Mouse (Mus musculus) hindbrain, embryonic 16.5 days (tissue): ENCODE measurements around the gene Zmynd15. TPM values are rescaled to one million over a fixed set of nuclear protein-coding genes. Genes with fewer than 3 reads are reported as not detected.

Experiments used
- ATAC-seq: fragments of 200-750 bp; cut with Nextera tagmentation; 2 replicates; pipeline ENCODE4 v1.8.0; 2017; ENCODE audit warnings: moderate TSS enrichment, moderate library complexity
- H3K27ac ChIP-seq: fragments of 300-500 bp; sonication (generic); 2 replicates; pipeline ENCODE4 v1.5.1; 2014; ENCODE audit warnings: low read depth, mild to moderate bottlenecking, control low read depth, low read length, moderate library complexity
- H3K27me3 ChIP-seq: fragments of 300-500 bp; sonication (generic); replicated peaks from 2 replicates; pipeline ENCODE4 v1.6.1; 2014; ENCODE audit warnings: low read length; ENCODE audit not compliant: control insufficient read depth, insufficient read depth
- H3K36me3 ChIP-seq: fragments of 300-500 bp; sonication (generic); 2 replicates; pipeline ENCODE4 v1.6.1; 2014; ENCODE audit warnings: mild to moderate bottlenecking, low read length, moderate library complexity, mixed read lengths; ENCODE audit not compliant: control insufficient read depth, insufficient read depth
- H3K4me1 ChIP-seq: fragments of 300-500 bp; sonication (generic); 2 replicates; pipeline ENCODE4 v1.6.1; 2014; ENCODE audit warnings: low read depth, low read length; ENCODE audit not compliant: control insufficient read depth, insufficient read depth
- H3K4me2 ChIP-seq: fragments of 300-500 bp; sonication (generic); 2 replicates; pipeline ENCODE4 v1.6.1; 2014; ENCODE audit warnings: mild to moderate bottlenecking, low read length, control low read depth, moderate library complexity
- H3K4me3 ChIP-seq: fragments of 300-500 bp; sonication (generic); 2 replicates; pipeline ENCODE4 v1.5.1; 2014; ENCODE audit warnings: mild to moderate bottlenecking, low read length, control low read depth, moderate library complexity
- H3K9ac ChIP-seq: fragments of 300-500 bp; sonication (generic); 2 replicates; pipeline ENCODE4 v1.6.1; 2014; ENCODE audit warnings: low read depth, mild to moderate bottlenecking, control low read depth, low read length, moderate library complexity
- H3K9me3 ChIP-seq: fragments of 300-500 bp; sonication (generic); 2 replicates; pipeline ENCODE4 v1.6.1; 2014; ENCODE audit warnings: mild to moderate bottlenecking, low read length, moderate library complexity; ENCODE audit not compliant: control insufficient read depth
- WGBS: fragments of 180-500 bp; shearing (Covaris S2); extraction: QIAGEN DNeasy Blood & Tissue Kit; methylation state at CpG from one replicate; pipeline ENCODE4 v1.1.7; 2014; 5-methylcytosine and 5-hydroxymethylcytosine counted together
- polyA plus RNA-seq: library from polyadenylated mRNA; unstranded; fragments of >200 nt; fragmentation: Nextera tagmentation; extraction: Ambion mirVana; gene quantifications from 2 replicates; pipeline ENCODE4 v1.2.1, GENCODE M21; 2015

The Zmynd15 gene
- polyA plus RNA-seq, 1 experiment from 2014 or later, result 0.86 TPM

DNA sequence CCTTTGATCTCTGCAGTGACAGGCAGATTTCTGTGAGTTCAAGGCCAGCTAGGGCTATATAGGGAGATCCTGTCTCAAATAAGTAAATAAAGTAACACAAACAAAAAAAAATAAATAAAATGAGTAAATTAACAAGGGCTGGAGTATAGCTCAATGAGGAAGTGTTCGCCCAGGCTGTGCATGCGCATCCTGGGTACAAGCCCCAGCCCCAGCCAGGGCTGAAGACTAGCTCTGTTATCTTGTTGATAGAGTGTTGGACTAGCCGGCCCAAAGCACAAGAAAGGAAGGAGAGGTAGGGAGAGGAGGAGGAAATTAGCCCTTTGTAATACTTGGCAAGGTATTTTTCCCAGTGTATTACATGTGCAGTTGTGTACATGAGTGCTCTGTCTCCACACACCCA is 15.3 kb upstream of the Zmynd15 start:
- Histone ChIP-seq H3K9ac (no peak overlapping the region), H3K9me3 (no peaks in the 10 kb centered on the region), H3K4me1 (no peaks in the 10 kb centered on the region), H3K27me3 (no peaks in the 10 kb centered on the region), H3K4me2 (no peak overlapping the region), H3K4me3 (no peak overlapping the region), H3K27ac (no peak overlapping the region), H3K36me3 (peaks cover 15% of the 10 kb centered on the region)
- 88% methylated on average over 3 of the region's 3 CpGs for WGBS
- ATAC-seq, result no peak

DNA sequence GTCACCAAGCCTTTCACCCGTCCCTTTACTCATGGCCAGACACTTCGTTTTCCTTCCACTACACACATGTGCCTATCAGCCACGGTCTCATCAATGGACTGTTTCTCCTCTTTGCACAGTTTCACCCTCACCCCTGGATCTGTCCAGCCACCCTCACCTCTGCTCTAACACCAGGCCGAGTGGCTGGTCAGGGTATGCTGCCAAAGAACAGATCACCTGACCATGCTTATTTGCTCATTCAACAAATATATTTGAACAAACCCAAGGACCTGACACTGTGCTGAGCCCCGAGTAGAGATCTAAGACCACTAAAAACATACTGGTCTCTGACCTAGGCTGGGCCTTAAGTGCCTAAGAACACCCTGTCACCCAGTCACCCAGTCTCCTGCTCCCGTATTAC is 14.6 kb upstream of the Zmynd15 start:
- Histone ChIP-seq H3K4me3 (no peak overlapping the region), H3K4me1 (no peaks in the 10 kb centered on the region), H3K9ac (no peak overlapping the region), H3K27me3 (no peaks in the 10 kb centered on the region), H3K27ac (no peak overlapping the region), H3K4me2 (no peak overlapping the region), H3K9me3 (no peaks in the 10 kb centered on the region), H3K36me3 (peaks cover 11% of the 10 kb centered on the region)
- ATAC-seq, result no peak
- 81% methylated on average over 6 of the region's 6 CpGs for WGBS

DNA sequence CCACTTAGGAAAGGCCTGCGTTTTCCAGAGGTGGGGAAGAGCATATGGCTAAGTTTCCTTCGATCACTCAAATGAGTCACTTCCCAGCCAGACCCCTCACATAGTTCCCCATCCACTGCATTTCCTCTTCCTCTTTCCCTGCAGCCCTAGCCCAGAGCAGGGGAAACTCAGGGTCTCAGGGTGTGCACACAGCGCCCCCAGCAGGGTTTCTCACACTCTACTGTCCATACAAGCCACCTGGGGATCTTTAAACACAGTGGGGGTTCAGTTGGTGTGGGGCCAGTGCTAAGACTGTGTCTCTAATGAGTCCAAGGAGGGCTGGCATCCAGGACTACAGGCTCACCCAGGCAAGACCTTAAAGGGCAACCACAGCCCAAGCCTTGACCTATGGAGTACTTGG is 12.5 kb upstream of the Zmynd15 start:
- H3K9ac ChIP-seq, result no peak overlapping the region
- H3K27ac ChIP-seq, result no peak overlapping the region
- H3K9me3 ChIP-seq, result no peaks in the 10 kb centered on the region
- H3K36me3 ChIP-seq, result peaks cover 5% of the 10 kb centered on the region; the same call in 1 of the 2 replicates
- H3K4me3 ChIP-seq, result no peak overlapping the region
- no peaks in the 10 kb centered on the region for H3K4me1 ChIP-seq
- H3K27me3 ChIP-seq, result no peaks in the 10 kb centered on the region
- WGBS, result 54% methylated on average over 3 of the region's 3 CpGs
- H3K4me2 ChIP-seq, result no peak overlapping the region
- no peak for ATAC-seq

DNA sequence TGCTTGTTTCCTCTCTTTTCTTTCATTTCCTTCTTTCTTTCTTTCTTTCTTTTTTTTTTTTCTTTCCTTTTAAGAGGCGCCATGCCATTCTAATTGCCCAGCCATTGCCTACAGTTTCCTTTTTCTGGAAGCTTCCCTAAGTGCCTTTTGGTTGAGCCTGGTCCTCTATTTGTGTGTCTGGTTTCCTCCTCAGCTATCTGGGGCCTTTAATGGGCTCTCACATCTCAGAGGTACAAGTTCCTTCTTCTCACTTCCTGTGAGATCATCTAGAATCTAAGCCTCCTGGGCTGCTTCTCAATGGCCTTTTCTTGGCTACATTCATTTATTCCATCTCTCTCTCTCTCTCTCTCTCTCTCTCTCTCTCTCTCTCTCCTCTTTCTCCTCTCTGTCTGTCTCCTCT is 11.9 kb upstream of the Zmynd15 start:
- no peak for ATAC-seq
- WGBS, result 73% methylated on average over 1 of the region's 1 CpGs

DNA sequence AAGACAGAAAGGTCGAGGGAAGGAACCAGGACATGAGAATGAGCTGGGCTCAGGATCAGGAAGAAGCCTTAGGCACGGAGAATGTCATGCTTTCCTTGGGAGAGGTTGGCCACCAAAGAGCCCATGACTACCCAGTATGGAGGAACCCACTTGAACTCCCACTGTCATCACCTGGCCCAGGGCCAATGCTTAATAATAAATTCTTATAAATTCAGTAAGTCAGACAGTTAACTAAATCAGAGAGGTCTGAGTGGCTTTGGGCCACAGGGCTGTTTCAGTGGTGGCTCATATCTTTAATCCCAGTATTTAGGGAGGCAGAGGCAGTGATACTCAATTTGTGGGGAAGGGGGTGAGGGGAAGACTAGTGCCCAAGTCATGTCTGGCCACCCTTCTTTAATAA is 8.3 kb upstream of the Zmynd15 start:
- 84% methylated on average over 2 of the region's 2 CpGs for WGBS
- no peaks in the 10 kb centered on the region for H3K9me3 ChIP-seq
- no peak overlapping the region for H3K4me2 ChIP-seq
- no peak overlapping the region for H3K4me3 ChIP-seq
- peaks cover 7% of the 10 kb centered on the region for H3K4me1 ChIP-seq
- H3K9ac ChIP-seq, result no peak overlapping the region
- no peak overlapping the region for H3K27ac ChIP-seq
- H3K27me3 ChIP-seq, result no peaks in the 10 kb centered on the region
- ATAC-seq, result no peak
- H3K36me3 ChIP-seq, result no peaks in the 10 kb centered on the region

More for the DNA sequence above, 11.9 kb upstream of the Zmynd15 start:
- H3K27ac ChIP-seq, result no peak overlapping the region
- no peaks in the 10 kb centered on the region for H3K27me3 ChIP-seq
- H3K4me1 ChIP-seq, result no peaks in the 10 kb centered on the region
- no peaks in the 10 kb centered on the region; the same call in 1 of the 2 replicates for H3K36me3 ChIP-seq
- no peaks in the 10 kb centered on the region for H3K9me3 ChIP-seq
- no peak overlapping the region for H3K9ac ChIP-seq
- H3K4me3 ChIP-seq, result no peak overlapping the region
- no peak overlapping the region for H3K4me2 ChIP-seq

DNA sequence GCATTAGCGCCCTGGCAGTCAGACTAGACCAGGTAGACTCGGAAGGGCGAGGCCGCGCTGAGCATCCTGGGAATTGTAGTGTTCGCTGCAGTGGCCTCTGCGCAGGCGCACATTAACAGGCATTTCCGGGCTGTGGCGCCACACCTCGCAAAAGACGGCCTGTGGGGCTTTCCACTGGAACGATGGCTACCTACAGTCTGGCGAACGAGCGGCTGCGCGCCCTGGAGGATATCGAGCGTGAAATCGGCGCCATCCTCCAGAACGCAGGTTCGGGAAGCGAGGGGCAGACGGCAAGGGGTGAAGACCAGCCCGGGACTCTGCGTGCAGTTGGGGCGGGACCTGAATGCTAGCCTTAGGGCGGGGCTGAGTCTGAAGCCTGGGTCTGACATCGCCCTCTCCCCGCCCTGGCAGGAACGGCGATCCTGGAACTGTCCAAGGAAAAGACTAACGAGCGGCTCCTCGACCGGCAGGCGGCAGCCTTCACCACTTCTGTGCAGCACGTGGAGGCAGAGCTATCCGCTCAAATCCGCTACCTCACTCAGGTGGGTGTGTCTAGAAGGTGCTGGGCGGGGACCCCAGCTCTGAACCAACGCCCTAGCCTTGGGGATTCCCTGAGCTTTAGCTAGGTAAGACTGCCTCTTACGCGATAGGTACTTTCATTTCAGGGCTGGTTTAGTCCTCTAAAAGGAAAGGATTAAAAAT is 7.3 kb upstream of the Zmynd15 start, which contains the start of gene Med11:
Gene Med11 (plus strand): TSS at position 123 of the 702 bp plus-strand sequence.
- under 1% methylated on average over 39 of the region's 46 CpGs for WGBS
- Histone ChIP-seq H3K9ac (peak within 1 kb of the TSS; percentile 92), H3K9me3 (no peaks in the 10 kb centered on the region), H3K27ac (peak within 1 kb of the TSS; percentile 98), H3K27me3 (no peaks in the 10 kb centered on the region), H3K4me2 (peak within 1 kb of the TSS; percentile 57), H3K4me1 (peaks cover 7% of the 10 kb centered on the region), H3K4me3 (peak within 1 kb of the TSS; percentile 76), H3K36me3 (no peaks in the 10 kb centered on the region)
- ATAC-seq, result peak; percentile 98

DNA sequence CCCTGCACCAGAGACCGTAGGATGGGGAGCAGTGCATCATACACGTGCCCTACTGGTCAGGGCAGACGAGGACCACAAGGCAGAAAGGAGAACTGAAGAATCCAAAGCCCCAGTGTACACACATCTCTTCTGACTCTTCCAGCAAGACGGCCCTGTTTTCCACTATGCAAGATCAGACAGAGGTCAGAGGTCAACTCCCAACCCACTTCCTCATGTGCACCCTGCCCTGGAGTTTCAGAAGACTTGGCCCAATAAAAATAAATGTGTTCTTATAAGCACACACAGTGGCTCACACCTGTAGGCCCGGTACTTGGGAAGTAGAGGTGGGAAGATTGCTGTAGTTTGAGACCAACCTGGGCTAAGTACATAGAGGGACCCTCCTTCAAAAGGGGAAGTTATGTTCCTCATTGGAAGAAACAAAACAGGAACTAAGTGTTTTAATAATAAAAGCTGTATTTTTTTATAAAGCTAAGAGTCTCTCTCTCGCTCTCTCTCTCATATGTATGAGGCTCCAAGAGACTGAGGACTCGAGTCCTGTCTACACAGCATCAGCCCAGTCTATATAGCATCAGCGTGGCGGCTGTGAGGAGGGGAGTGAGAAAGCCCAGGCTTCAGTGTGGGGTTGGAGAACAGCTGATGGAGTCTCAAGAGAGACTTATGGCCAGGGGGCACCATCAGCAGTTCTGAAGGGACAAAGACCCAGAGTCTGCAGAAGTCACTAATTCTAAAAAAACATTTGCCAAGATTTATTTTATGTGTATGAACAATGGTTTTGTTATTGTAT is 5.8 kb upstream of the Zmynd15 start:
- 93% methylated on average over 9 of the region's 9 CpGs for WGBS
- Histone ChIP-seq H3K4me1 (peaks cover 7% of the 10 kb centered on the region), H3K4me3 (no peak overlapping the region), H3K4me2 (peak overlapping the region; percentile 57), H3K9me3 (no peaks in the 10 kb centered on the region), H3K36me3 (no peaks in the 10 kb centered on the region), H3K27ac (no peak overlapping the region), H3K9ac (no peak overlapping the region), H3K27me3 (peaks cover under 1% of the 10 kb centered on the region)
- no peak for ATAC-seq

DNA sequence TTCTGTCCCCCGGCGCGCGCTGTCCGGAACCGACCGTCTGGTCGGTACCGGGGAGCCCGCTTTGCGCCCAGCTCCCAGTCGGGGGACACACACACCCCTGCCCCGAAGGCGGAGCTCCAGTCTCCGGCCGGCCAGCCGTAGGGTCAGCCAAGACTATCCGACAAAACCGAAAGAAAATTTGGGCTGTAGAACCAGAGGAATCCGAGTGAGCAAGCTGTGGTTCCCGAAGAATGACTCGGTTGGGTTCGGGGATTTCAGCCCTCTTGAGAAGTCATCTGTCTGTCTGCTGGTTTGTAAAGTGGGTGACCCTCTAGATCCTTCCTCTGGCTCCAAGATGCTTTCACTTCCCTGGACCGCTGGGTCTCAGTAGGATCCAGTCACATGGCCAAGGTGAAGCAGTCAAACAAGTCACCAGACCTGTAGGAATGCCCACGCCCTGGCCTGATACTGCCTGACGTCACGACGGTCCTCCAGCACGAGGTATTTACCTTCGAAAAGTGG is 418 bp downstream of the Zmynd15 start, which contains the start of gene Cxcl16:
Gene Cxcl16 (minus strand): TSS at position 384 of the 501 bp plus-strand sequence.
- Histone ChIP-seq H3K4me2 (peak within 1 kb of the TSS; percentile 82), H3K4me1 (peaks cover 6% of the 10 kb centered on the region), H3K27ac (no peak within 1 kb of the TSS), H3K27me3 (peaks cover 13% of the 10 kb centered on the region), H3K4me3 (peak within 1 kb of the TSS; percentile 46), H3K9me3 (no peaks in the 10 kb centered on the region), H3K9ac (peak within 1 kb of the TSS; percentile 67), H3K36me3 (no peaks in the 10 kb centered on the region)
- WGBS, result 6% methylated on average over 30 of the region's 30 CpGs
- ATAC-seq, result no peak

DNA sequence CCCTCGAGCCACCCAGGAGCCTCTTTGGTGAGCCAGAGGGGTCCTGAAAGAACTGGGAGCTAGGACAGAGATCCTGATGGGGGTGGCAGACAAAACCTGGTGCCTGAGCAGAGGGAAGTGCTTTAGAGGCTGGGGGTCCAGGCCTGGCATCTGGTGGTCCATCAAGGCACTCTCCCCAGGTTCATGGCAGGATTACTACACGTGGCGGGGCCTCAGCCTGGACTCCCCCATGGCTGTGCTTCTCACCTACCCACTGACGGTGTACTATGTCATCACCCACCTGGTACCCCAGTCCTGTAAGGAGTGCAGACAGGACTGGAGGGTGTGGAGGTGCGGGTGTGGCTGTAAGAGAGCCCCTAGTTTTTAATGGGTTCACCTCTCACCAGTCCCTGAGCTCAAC is 4.7 kb downstream of the Zmynd15 start:
- no peak for ATAC-seq
- peaks cover 10% of the 10 kb centered on the region for H3K4me1 ChIP-seq
- H3K9ac ChIP-seq, result no peak overlapping the region
- H3K36me3 ChIP-seq, result no peaks in the 10 kb centered on the region
- H3K27me3 ChIP-seq, result peaks cover 9% of the 10 kb centered on the region; the same call in 1 of the 2 replicates
- no peak overlapping the region for H3K27ac ChIP-seq
- H3K4me2 ChIP-seq, result no peak overlapping the region
- no peaks in the 10 kb centered on the region for H3K9me3 ChIP-seq
- 79% methylated on average over 5 of the region's 5 CpGs for WGBS
- H3K4me3 ChIP-seq, result no peak overlapping the region
